Mouse (Mus musculus) MEL (cell line): Measurements from ENCODE around the gene Car12. TPM values are rescaled to one million over a fixed set of nuclear protein-coding genes. Genes with fewer than 3 reads are reported as not detected.

ENCODE experiments used
- DNase-seq: peaks from one replicate; pipeline ENCODE4 v3.0.0; 2011; ENCODE audit warnings: low read depth, low spot score
- H3K27ac ChIP-seq: 2 replicates; pipeline ENCODE4 v1.5.1; 2012; ENCODE audit warnings: low read depth, mild to moderate bottlenecking, control low read depth, low read length, moderate library complexity; ENCODE audit not compliant: control insufficient read depth
- H3K27me3 ChIP-seq, 2 experiments: fragments of 150-350 bp in 1 of 2; sonication (generic) in 1 of 2; 2 replicates each; pipeline ENCODE4 v1.6.1; 2012; ENCODE audit warnings: low read length in 2 of 2, mild to moderate bottlenecking in 2 of 2, improper control_type of control experiment in 1 of 2, moderate library complexity in 1 of 2; ENCODE audit not compliant: insufficient read depth in 2 of 2, control insufficient read depth in 1 of 2
- H3K36me3 ChIP-seq, 2 experiments: 2 replicates each; pipeline ENCODE4 v1.6.1; 2012 to 2014; ENCODE audit warnings: low read length in 2 of 2, improper control_type of control experiment in 1 of 2, inconsistent platforms in 1 of 2, mild to moderate bottlenecking in 1 of 2; ENCODE audit not compliant: insufficient read depth in 2 of 2, control insufficient read depth in 1 of 2
- H3K4me1 ChIP-seq, 2 experiments: fragments of 150-350 bp in 1 of 2; sonication (generic) in 1 of 2; 2 replicates each; pipeline ENCODE4 v1.6.1; 2012; ENCODE audit warnings: low read length in 2 of 2, improper control_type of control experiment in 1 of 2, mild to moderate bottlenecking in 1 of 2; ENCODE audit not compliant: insufficient read depth in 2 of 2, control insufficient read depth in 1 of 2
- H3K4me3 ChIP-seq, 2 experiments: fragments of 150-350 bp in 1 of 2; sonication (generic) in 1 of 2; 2 replicates each; pipeline ENCODE4 v1.5.1; 2012; ENCODE audit warnings: low read depth in 2 of 2, low read length in 2 of 2, mild to moderate bottlenecking in 2 of 2, moderate library complexity in 2 of 2, control low read depth in 1 of 2, improper control_type of control experiment in 1 of 2; ENCODE audit not compliant: control insufficient read depth in 1 of 2, insufficient read depth in 1 of 2
- H3K79me2 ChIP-seq: 2 replicates; pipeline ENCODE4 v1.6.1; 2012; ENCODE audit warnings: mild to moderate bottlenecking, low read length, moderate library complexity; ENCODE audit not compliant: control insufficient read depth, poor library complexity, insufficient read depth
- H3K9ac ChIP-seq: 2 replicates; pipeline ENCODE4 v1.6.1; 2012; ENCODE audit warnings: low read depth, mild to moderate bottlenecking, control low read depth, low read length, moderate library complexity; ENCODE audit not compliant: control insufficient read depth, poor library complexity, severe bottlenecking
- H3K9me3 ChIP-seq: fragments of 150-350 bp; sonication (generic); replicated peaks from 2 replicates; pipeline ENCODE4 v1.6.1; 2012; ENCODE audit warnings: mild to moderate bottlenecking, low read length, improper control_type of control experiment, moderate library complexity; ENCODE audit not compliant: insufficient read depth
- CHD1 ChIP-seq: IDR thresholded peaks from 2 replicates; pipeline ENCODE4 v1.6.1; 2012; ENCODE audit warnings: low read depth, mild to moderate bottlenecking, inconsistent platforms, low read length, improper control_type of control experiment
- CTCF ChIP-seq, 3 experiments: IDR thresholded peaks in 2 of 3; conservative IDR thresholded peaks in 1 of 3; 2 replicates each; pipeline ENCODE4 v1.5.1; 2011 to 2012; ENCODE audit warnings: low read length in 3 of 3, low read depth in 2 of 3, mild to moderate bottlenecking in 2 of 3, improper control_type of control experiment in 1 of 3, inconsistent platforms in 1 of 3, mixed read lengths in 1 of 3, moderate library complexity in 1 of 3; ENCODE audit not compliant: control insufficient read depth in 1 of 3, insufficient read depth in 1 of 3, poor library complexity in 1 of 3, severe bottlenecking in 1 of 3
- E2F4 ChIP-seq: IDR thresholded peaks from 2 replicates; pipeline ENCODE4 v1.6.1; 2011; ENCODE audit warnings: low read depth, low read length, improper control_type of control experiment, borderline replicate concordance
- EP300 ChIP-seq, 2 experiments: IDR thresholded peaks; 2 replicates each; pipeline ENCODE4 v1.6.1; 2011; ENCODE audit warnings: improper control_type of control experiment in 2 of 2, low read length in 2 of 2, low read depth in 1 of 2, mild to moderate bottlenecking in 1 of 2
- ETS1 ChIP-seq: IDR thresholded peaks from 2 replicates; pipeline ENCODE4 v1.6.1; 2012; ENCODE audit warnings: low read depth, mild to moderate bottlenecking, inconsistent platforms, low read length, improper control_type of control experiment, moderate library complexity
- HCFC1 ChIP-seq: IDR thresholded peaks from 2 replicates; pipeline ENCODE4 v1.6.1; 2012; ENCODE audit warnings: low read depth, mild to moderate bottlenecking, inconsistent platforms, low read length, improper control_type of control experiment, moderate library complexity
- JUND ChIP-seq: IDR thresholded peaks from 2 replicates; pipeline ENCODE4 v1.6.1; 2011; ENCODE audit warnings: low read depth, mild to moderate bottlenecking, improper control_type of control experiment, low read length
- KAT2A ChIP-seq: conservative IDR thresholded peaks from 2 replicates; pipeline ENCODE4 v1.6.1; 2012; ENCODE audit warnings: low read depth, low read length, improper control_type of control experiment, inconsistent platforms
- MAFK ChIP-seq: IDR thresholded peaks from 2 replicates; pipeline ENCODE4 v1.6.1; 2011; ENCODE audit warnings: low read depth, mild to moderate bottlenecking, low read length, improper control_type of control experiment, borderline replicate concordance
- NRF1 ChIP-seq: IDR thresholded peaks from 2 replicates; pipeline ENCODE4 v1.6.1; 2014; ENCODE audit warnings: low read depth, mild to moderate bottlenecking, inconsistent platforms, low read length, improper control_type of control experiment, moderate library complexity; ENCODE audit not compliant: poor library complexity, insufficient read depth, severe bottlenecking
- POLR2A ChIP-seq, 2 experiments: IDR thresholded peaks; 2 replicates each; pipeline ENCODE4 v1.6.1; 2011 to 2012; ENCODE audit warnings: low read length in 2 of 2, mild to moderate bottlenecking in 2 of 2, control low read depth in 1 of 2, improper control_type of control experiment in 1 of 2, low read depth in 1 of 2, moderate library complexity in 1 of 2; ENCODE audit not compliant: control insufficient read depth in 1 of 2, insufficient read depth in 1 of 2, poor library complexity in 1 of 2
- POLR2AphosphoS5 ChIP-seq: IDR thresholded peaks from 2 replicates; pipeline ENCODE4 v1.6.1; 2012; ENCODE audit warnings: low read depth, borderline replicate concordance, mild to moderate bottlenecking, inconsistent platforms, low read length, moderate library complexity, mixed read lengths
- SMC3 ChIP-seq: IDR thresholded peaks from 2 replicates; pipeline ENCODE4 v1.6.1; 2011; ENCODE audit warnings: low read depth, low read length, improper control_type of control experiment
- TAL1 ChIP-seq: IDR thresholded peaks from 2 replicates; pipeline ENCODE4 v1.6.1; 2012; ENCODE audit warnings: mild to moderate bottlenecking, inconsistent platforms, low read length, moderate library complexity, mixed read lengths
- TBP ChIP-seq: IDR thresholded peaks from 2 replicates; pipeline ENCODE4 v1.8.0; 2011; ENCODE audit warnings: low read depth, low read length, improper control_type of control experiment
- TCF12 ChIP-seq: IDR thresholded peaks from 2 replicates; pipeline ENCODE4 v1.6.1; 2014; ENCODE audit warnings: low read depth, mild to moderate bottlenecking, inconsistent platforms, low read length, improper control_type of control experiment, moderate library complexity
- UBTF ChIP-seq: IDR thresholded peaks from 2 replicates; pipeline ENCODE4 v1.6.1; 2012; ENCODE audit warnings: low read depth, mild to moderate bottlenecking, inconsistent platforms, low read length, improper control_type of control experiment, moderate library complexity, borderline replicate concordance; ENCODE audit not compliant: insufficient read depth
- USF1 ChIP-seq: IDR thresholded peaks from 2 replicates; pipeline ENCODE4 v1.6.1; 2014; ENCODE audit warnings: low read depth, mild to moderate bottlenecking, inconsistent platforms, low read length, improper control_type of control experiment, moderate library complexity
- ZKSCAN1 ChIP-seq: IDR thresholded peaks from 2 replicates; pipeline ENCODE4 v1.6.1; 2012; ENCODE audit warnings: low read depth, mild to moderate bottlenecking, inconsistent platforms, low read length, improper control_type of control experiment, moderate library complexity
- polyA plus RNA-seq, 2 experiments: library from polyadenylated mRNA; stranded (reverse) in 1 of 2; unstranded in 1 of 2; fragments of >175 nt in 1 of 2; fragments of >200 nt in 1 of 2; gene quantifications; 2 replicates each; pipeline versions ENCODE4 v1.2.1 to v1.2.4; 2012; ENCODE audit warnings: low replicate concordance in 2 of 2, low read depth in 1 of 2; ENCODE audit not compliant: insufficient read length in 2 of 2, insufficient read depth in 1 of 2, missing spikeins in 1 of 2
- total RNA-seq: library from RNA; depleted of rRNA; stranded (reverse); fragments of 300-350 nt; gene quantifications from 2 replicates; pipeline ENCODE4 v1.2.3, GENCODE M21; 2012; rRNA removed

Gene Car12
- total and polyA plus RNA-seq, 3 experiments: 0.77 to 1.8 TPM; not detected in 1

- no peak for TF ChIP-seq MAFK
- TF ChIP-seq NRF1: no peak
- TF ChIP-seq POLR2A (IDR thresholded peaks at IDR 0.05; ENCODE audit: control insufficient read depth in 1 of 2, insufficient read depth in 1 of 2, low read depth in 1 of 2, low read length in 2 of 2, poor library complexity in 1 of 2): no peak
- TF ChIP-seq EP300 (IDR thresholded peaks at IDR 0.05; ENCODE audit: low read depth in 1 of 2, low read length in 2 of 2): no peak
- TF ChIP-seq ZKSCAN1: no peak
- no peak for TF ChIP-seq UBTF
- no peak for TF ChIP-seq TBP
- no peak for TF ChIP-seq POLR2AphosphoS5
- no peak for TF ChIP-seq JUND
- no peak for TF ChIP-seq CHD1
- TF ChIP-seq TAL1: no peak
- TF ChIP-seq TCF12: no peak
- no peak for TF ChIP-seq USF1
- TF ChIP-seq KAT2A: no peak
- no peak for TF ChIP-seq ETS1
- TF ChIP-seq HCFC1: no peak
- TF ChIP-seq SMC3: no peak
- no peak for TF ChIP-seq CTCF (IDR thresholded peaks at IDR 0.05 in 2 of 3, conservative IDR thresholded peaks at IDR 0.05 in 1 of 3; ENCODE audit: control insufficient read depth in 1 of 3, insufficient read depth in 1 of 3, low read depth in 2 of 3, low read length in 3 of 3, poor library complexity in 1 of 3, severe bottlenecking in 1 of 3)
- no peak for TF ChIP-seq E2F4
- Histone ChIP-seq H3K36me3 (no peaks in the 10 kb centered on the region), H3K79me2 (no peaks in the 10 kb centered on the region), H3K9me3 (no peaks in the 10 kb centered on the region), H3K4me3 (no peak overlapping the region), H3K27ac (no peak overlapping the region), H3K9ac (no peak overlapping the region), H3K4me1 (no peaks in the 10 kb centered on the region), H3K27me3 (peaks cover 4 to 34% of the 10 kb centered on the region in 2 experiments)
- no peak for DNase-seq
Observed at GRCm38 (mm10) chr9:66813392-66813791, 99.9 kb downstream of the Car12 start.

Other genes with a start within 250 kb of the Car12 start
- 0.29 and 0.35 TPM in 2 replicates for gene Fbxl22, start 199.1 kb upstream of the Car12 start, total RNA-seq
- gene Fbxl22, start 199.1 kb upstream of the Car12 start, polyA plus RNA-seq: under 1 TPM in 1 of 2 experiments, not detected in 1; 0.47 TPM
- gene Usp3, start 120.5 kb upstream of the Car12 start, total RNA-seq: 9.8 and 11.7 TPM in 2 replicates
- 100 to 1,000 TPM in 1 of 2 experiments, 10 to 100 TPM in 1; 22.0 to 534 TPM for gene Usp3, start 120.5 kb upstream of the Car12 start, polyA plus RNA-seq
- 0.04 and 0.13 TPM in 2 replicates for gene Aph1b, start 81.8 kb downstream of the Car12 start, total RNA-seq
- under 1 TPM in 1 of 2 experiments, not detected in 1; 0.93 TPM for gene Aph1b, start 81.8 kb downstream of the Car12 start, polyA plus RNA-seq
- gene Gm10647, start 83.4 kb downstream of the Car12 start, total RNA-seq: not detected in 2 replicates
- gene Gm10647, start 83.4 kb downstream of the Car12 start, polyA plus RNA-seq: not detected
- gene Aph1c, start 121.0 kb downstream of the Car12 start, total RNA-seq: 0.23 and 0.29 TPM in 2 replicates
- gene Aph1c, start 121.0 kb downstream of the Car12 start, polyA plus RNA-seq: under 1 TPM in 1 of 2 experiments, not detected in 1; 0.39 TPM
- 15.0 and 16.4 TPM in 2 replicates for gene Rab8b, start 206.0 kb downstream of the Car12 start, total RNA-seq
- gene Rab8b, start 206.0 kb downstream of the Car12 start, polyA plus RNA-seq: 10 to 100 TPM in 1 of 2 experiments, not detected in 1; 16.1 TPM
- gene Rps27l, start 232.4 kb downstream of the Car12 start, total RNA-seq: 502 and 524 TPM in 2 replicates
- gene Rps27l, start 232.4 kb downstream of the Car12 start, polyA plus RNA-seq: 100 to 1,000 TPM in 1 of 2 experiments, not detected in 1; 469 TPM